Mouse (Mus musculus): ENCODE measurements at regions not wholly inside any gene's neighbourhood (a gene's known extent, or its start where the extent isn't known, plus 50 kb on each side); places are given as distances from the start of the nearest gene placed in this dataset.
"Not testable (repeated sequence)": the region's sequence is repeated elsewhere in the genome, so short reads cannot be mapped to it uniquely, and the experiment has no call there.

DNA sequence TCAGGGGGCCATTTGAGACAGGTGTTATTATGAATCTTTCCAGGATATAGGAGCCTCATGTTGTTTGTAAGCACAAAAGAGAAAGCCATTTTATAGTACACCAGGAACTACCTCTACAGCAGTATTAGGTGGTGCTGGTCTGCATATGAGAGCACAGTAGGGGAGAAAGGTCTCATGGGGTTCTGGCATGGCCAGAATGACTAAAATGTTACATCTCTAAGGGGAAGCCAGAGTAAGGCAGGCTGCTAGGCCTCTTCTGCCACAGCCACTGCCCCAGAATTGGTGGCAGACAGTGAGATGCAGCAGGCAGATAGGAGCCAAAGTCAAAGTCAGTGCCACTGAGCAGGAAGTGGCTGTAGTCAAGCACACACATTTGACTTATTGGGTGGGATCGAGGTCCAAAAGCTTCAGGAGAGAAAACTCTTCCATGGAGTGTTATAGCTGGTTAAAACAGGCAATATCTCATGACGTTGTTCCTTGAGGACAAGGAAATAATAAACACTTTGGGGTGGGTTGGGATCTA lies 147.2 kb downstream of the Hira start:
- intact Hi-C loops (cut with DNase I), result no loop called here
- no peak for DNase-seq

- DNase-seq, result no peak
- intact Hi-C loops (cut with DNase I), result no loop called here
Observed at GRCm38 (mm10) chr16:19025227-19025932, 148.5 kb downstream of the Hira start.

GRCm38 (mm10) chr16:19027096-19027495 lies 150.3 kb downstream of the Hira start:
- intact Hi-C loops (cut with DNase I), result no loop called here
- DNase-seq, result no peak

DNA sequence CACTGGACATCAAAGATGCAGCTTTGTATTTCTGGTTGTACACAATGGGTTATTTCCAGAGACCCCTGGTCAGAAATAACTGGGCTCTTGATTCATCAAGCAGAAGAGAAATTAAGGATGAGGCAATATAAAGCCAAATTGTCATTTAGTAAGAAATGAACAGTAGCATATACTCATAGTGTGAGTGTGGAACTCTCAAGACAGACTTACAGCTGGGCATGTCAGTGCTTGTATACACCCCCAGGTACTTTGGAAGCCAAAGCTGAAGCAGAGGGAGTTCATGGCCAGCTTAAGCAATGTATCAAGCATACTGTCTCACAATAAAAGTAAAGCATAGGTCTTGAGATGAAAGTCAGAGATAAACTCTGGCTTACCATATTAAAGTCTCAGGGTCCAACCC lies 155.7 kb downstream of the Hira start:
- no peak for DNase-seq
- intact Hi-C loops (cut with DNase I), result no loop called here

GRCm38 (mm10) chr16:19035781-19036180 lies 158.9 kb downstream of the Hira start:
- intact Hi-C loops (cut with DNase I), result no loop called here
- no peak for DNase-seq

GRCm38 (mm10) chr16:19037681-19038080 lies 160.8 kb downstream of the Hira start:
- DNase-seq, result no peak
- intact Hi-C loops (cut with DNase I), result no loop called here

DNA sequence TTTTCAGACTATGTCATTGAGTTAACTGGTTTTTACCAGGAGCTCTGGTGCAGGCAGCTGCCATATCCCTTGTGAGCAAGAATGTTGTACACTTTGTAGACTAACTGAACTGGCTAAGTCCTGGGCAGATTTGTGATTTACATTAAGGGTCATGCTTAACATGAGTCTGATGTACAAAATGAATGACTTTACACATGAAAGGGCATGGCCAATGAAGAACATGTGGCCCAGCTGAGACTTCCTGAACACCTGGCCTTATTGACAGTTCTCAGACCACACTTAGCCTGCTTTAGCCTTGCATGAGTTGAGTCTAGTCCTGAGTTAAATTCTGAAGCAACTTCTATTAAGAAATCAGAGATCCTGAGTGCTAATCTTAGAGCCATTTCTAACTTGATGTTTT lies 176.0 kb downstream of the Hira start:
- no peak for DNase-seq
- intact Hi-C loops (cut with DNase I), result no loop called here

DNA sequence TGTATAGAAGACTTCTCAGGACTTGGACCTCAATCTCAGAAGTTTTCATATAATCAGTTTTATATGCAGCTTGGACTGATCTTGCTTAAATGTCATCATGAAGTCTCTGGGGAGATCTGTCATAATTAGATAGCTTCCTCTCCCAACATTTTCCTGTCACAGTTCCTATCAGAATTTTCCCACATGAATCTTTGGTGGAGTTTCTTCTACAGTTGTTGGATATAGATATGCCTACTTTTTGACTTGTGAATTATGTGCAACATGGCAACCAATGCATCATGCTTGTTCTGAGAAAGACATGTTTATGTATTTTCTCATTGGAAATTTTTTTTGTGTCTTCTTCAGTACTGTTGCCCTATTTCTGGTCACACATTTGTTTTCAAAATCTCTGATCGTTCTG lies 183.5 kb downstream of the Hira start:
- DNase-seq, result no peak
- intact Hi-C loops (cut with DNase I), result no loop called here

GRCm38 (mm10) chr16:19061796-19062195 lies 185.0 kb downstream of the Hira start:
- no peak for DNase-seq
- intact Hi-C loops (cut with DNase I), result no loop called here

GRCm38 (mm10) chr16:19062557-19063400 lies 185.9 kb downstream of the Hira start:
- DNase-seq, result no peak
- intact Hi-C loops (cut with DNase I), result no loop called here

GRCm38 (mm10) chr16:19063401-19063762 lies 186.5 kb downstream of the Hira start:
- DNase-seq, result no peak
- intact Hi-C loops (cut with DNase I), result no loop called here

DNA sequence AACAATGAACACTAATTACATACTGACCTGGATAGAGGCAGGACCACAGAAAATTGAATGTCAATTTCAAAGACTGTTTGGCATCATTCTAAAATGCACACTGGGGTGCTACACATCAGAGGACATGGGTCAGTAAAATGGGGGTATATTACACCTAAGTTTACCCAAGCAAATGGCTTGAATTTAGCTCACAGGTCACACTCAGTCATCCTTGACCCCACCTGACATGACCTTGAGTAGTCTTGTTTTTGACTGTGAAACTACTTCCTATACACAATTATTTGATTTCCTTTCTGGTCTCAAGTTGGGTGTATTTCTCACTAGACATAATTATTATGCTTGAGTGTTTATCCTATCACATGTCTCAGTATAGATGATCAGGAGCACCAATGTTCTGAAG lies 187.6 kb downstream of the Hira start:
- intact Hi-C loops (cut with DNase I), result no loop called here

GRCm38 (mm10) chr16:19065543-19066141 lies 188.8 kb downstream of the Hira start:
- intact Hi-C loops (cut with DNase I), result loop anchor here (2.0 kb wide), 1 partner anchor 133 kb away; no protein-coding TSS in a partner anchor
- no peak for DNase-seq

More for the DNA sequence above, 187.6 kb downstream of the Hira start:
- no peak for DNase-seq

GRCm38 (mm10) chr16:19066700-19067310 lies 190.0 kb downstream of the Hira start:
- no peak for DNase-seq
- intact Hi-C loops (cut with DNase I), result loop anchor here (2.0 kb wide), 1 partner anchor 132 kb away; no protein-coding TSS in a partner anchor

DNA sequence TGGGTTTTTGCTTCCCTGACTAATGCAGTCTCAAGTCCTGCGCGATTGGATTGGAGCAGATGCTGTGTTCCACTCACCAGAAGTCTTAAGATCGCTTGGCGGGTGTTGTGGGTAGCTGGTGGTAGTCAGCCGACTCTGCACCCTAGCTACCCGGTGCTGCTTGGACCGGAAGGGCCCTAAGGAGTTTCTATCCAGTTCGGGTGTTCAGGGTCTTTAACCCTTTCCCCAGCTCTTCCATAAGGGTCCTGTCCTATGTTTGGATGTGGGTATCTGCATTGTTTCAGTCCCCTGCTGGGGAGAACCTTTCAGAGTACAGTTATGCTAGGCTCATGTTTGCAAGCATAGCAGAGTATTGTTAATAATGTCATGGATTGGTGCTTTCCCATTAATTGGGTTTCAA lies 206.7 kb downstream of the Hira start:
- intact Hi-C loops (cut with DNase I); DNase-seq: not testable (repeated sequence)

DNA sequence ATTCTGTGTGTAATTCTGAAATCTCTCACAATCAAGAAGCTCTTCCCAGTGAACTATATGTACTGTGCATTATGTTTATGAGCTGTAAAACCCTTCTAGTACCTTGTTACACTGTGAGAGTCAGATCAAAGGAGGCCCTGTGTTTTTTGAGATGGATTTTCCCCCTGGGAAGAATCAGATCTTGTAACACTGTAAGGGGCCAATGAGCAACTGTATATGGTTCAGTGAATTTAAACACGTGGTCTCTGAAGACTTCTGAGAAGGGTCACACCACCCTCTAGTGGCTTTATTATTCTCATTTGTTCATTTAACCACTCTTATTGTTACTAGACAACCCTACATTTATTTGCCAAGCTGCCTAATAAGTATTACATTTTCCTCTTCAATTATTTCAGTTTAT lies 211.1 kb downstream of the Hira start:
- intact Hi-C loops (cut with DNase I), result no loop called here
- DNase-seq, result no peak
